Mouse (Mus musculus) layer of hippocampus, postnatal 14 days (tissue): Measurements from ENCODE around the gene Lmx1b. TPM values are rescaled to one million over a fixed set of nuclear protein-coding genes. Genes with fewer than 3 reads are reported as not detected.

ENCODE experiments used
- DNase-seq, 2 experiments: peaks; one replicate each; pipeline ENCODE4 v3.0.0; 2021 to 2022; ENCODE audit warnings: low spot score in 2 of 2, mixed read lengths in 1 of 2
- total RNA-seq, 2 experiments: library from RNA; stranded (reverse); gene quantifications; 2 replicates each; pipeline ENCODE4 v1.2.3; 2021

Gene Lmx1b
- total RNA-seq, 2 experiments from 2014 or later: 0.17 to 0.28 TPM

DNA sequence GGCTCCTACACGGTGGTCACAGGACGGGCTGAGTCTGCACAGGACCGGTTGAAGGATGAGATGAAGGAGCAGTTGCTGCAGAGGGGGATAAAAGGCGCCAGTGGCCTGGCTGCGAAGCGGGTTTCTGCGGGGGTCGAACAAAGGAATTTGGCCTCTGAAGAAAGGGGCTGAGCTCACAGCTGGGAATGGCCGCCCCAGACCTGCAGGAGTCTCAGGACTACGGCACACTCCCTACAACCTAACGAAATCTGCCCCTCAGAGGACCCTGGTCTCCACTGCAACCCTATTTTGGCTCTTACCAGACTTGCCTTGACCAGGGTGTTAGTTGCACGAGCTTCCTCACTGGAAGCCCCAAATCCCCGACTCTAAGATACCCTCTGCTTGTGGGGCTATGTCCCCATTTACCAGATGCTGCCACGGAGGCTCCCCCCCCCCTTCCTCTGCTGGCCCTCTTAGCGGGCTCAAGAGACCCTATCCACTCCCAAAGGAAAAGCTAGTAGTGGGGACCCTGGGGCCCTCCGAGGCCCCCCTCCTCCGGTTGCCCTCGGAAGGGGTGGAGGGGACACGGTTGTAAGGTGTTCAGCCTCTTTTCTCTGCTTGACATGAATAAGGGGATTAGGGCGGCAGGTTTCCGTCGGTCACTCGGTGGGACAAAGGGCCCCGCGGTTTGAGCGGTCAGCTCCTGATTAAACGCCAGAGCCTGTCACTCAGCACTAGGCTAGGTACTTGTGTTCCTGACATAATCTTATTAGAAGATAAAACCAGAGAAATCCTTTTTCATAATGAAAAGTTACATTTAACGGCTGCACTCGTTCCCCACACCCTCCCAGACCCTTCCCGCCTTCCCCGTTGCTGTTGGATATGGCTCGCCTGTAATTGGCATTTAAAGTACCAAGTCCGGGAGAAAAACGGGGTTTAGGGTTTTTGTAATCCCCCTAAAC, 10.0 kb downstream of the Lmx1b start:
- no peak for DNase-seq

DNA sequence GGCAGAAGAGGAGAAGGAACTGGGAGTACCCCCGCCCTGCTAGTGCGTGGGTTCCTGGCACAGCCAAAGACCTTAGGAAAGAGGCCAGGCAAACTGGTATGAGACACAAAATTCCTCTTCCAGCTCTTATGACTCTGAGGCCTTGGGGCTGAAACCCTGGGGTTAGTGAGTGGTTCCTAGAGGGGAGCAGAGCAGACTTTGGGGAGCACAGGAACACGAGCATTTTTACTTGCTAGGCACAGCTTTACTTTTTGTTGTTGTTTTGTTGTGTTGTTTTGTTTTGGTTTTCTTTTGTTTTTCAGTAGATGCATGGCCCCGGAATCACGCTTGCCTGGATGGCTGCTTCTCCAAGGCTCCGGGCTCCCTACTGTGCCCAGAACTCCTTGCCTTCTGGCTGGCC, 10.7 kb downstream of the Lmx1b start:
- DNase-seq: no peak

DNA sequence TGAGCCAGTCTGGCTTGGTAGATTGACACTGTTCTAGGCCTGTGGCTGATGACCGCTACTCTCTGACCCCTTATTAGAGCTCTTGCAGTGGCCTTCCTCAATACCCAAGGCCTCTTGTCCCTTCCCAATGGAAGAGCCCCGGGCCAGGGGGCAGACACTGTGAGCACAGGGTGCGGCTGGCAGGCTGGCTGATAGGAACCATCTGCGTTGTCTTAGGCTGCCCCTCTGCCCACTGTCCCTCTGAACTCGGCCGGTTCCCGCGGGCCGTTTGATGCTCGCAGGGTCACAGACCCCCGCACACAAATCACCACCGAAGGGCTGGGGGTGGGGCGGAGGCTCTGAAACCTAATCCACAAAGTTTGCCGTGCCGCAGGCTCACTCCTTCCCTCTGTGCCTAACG, 11.5 kb downstream of the Lmx1b start:
- no peak for DNase-seq

DNA sequence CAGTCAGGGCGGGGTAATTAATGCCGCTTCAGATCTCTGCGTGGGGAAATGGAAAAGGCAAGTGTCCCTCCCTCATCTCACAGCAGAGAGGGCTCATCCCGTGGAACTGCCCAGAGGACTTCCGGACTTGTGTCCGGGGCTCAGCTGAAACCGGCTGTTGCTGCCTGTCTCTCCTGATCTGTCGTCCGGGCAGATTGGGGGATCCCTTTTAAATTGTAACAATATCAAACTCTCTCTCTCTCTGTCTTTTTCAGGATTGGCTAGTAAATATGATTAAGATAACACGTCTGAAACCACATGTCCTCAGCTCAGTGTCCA, 13.3 kb downstream of the Lmx1b start:
- no peak for DNase-seq

DNA sequence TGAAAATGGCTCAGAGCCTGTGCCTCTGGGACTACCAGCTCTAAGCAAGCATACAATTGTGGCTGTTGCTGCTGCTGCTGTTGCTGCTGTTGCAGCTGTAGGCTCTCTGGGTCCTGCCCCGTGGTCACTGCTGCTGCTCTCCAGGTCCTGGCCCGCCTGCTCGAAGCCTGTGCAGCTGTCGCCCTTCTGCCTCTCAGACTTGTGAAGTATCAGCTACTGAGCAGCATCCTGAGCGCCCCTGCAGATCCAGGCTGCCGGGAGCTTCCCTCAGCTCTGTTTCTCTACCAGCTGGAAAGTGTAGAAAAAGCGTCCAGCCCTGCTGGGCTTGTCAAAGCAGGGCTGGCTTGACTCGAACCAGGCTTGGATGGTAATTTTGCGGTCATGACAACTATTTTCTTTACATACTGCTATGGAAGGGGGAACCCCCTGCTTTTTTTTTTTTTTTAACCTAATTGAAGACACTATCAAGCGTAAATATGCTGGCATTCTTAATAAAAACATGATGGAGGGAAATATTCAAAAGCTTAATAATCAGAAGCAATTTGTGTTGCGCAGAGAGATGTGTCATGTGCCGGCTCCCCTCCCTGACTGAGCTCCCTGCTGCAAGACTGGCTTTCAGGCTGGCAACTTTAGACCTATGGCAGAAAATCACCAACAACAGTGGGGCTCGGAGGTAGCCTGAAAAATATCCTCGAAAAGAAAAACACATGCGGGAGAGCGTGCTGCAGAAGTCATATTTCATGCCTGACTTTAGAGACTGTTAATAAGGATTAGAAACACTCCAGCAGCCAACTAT, 13.9 kb downstream of the Lmx1b start:
- DNase-seq: no peak

DNA sequence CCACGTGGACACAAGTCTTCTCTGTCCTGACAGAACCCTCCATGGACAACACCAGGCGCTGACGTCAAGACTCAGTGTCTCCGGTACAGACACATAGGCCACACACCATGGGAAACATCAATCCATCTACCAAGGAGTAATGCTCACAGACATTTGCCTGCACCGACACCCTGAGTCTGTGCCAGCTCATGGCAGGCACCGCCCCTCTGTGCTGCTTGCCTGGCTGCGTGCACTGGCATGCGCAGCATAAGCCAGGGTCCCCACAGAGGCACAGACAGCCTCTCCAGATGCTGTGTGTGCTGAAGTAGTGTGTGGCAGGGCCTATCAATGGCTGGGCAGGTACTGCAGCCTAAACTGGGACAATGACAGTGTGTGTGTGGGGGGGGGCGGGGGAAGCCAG, 22.6 kb downstream of the Lmx1b start:
- no peak for DNase-seq

DNA sequence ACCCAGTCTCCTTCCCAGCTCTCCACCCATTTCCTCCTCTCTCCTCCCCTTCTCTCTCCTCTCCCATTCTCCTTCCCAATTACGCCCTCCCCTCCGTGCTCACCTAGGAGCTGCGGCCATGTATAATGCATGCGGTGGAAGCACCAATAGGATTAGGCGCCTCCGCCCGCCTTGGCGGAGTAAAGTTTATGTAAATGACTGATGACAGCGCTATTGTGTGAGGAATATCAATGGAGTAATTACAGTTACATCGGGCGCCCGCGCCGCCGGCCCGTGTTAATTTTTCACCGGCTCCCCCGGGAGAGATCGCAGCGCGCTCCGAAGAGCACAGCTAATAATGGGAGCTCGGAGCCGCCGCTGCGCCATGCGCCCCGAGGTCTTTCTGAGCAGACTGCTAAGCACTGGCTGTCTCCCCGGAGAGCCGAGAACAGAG, 23.9 kb downstream of the Lmx1b start:
- DNase-seq: peak; percentile 52 to 60

DNA sequence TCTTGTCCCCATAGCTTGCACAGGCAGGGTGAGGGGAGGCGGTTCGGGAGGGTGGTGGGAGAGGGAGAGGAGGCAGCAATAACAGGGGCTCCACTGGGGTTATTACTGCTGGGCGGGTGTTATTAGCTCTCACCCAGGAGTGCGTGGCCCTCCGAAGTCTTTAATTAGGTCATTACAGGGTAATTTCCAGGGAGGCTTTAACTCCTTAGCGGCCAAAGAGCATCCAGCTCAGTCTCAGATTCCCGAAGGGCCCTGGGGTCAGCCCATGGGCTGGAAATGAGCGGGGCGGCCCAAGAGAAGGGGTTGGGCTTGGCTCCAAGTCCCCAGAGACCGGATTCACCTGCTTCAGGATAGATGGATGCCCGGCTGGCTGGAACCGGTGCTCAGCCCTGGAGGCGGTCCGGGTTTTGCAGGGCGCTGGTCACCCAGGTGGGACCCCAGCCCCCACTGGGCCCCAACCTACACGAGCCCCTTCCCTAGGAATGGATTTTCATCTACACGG, 24.4 kb downstream of the Lmx1b start:
- no peak for DNase-seq

DNA sequence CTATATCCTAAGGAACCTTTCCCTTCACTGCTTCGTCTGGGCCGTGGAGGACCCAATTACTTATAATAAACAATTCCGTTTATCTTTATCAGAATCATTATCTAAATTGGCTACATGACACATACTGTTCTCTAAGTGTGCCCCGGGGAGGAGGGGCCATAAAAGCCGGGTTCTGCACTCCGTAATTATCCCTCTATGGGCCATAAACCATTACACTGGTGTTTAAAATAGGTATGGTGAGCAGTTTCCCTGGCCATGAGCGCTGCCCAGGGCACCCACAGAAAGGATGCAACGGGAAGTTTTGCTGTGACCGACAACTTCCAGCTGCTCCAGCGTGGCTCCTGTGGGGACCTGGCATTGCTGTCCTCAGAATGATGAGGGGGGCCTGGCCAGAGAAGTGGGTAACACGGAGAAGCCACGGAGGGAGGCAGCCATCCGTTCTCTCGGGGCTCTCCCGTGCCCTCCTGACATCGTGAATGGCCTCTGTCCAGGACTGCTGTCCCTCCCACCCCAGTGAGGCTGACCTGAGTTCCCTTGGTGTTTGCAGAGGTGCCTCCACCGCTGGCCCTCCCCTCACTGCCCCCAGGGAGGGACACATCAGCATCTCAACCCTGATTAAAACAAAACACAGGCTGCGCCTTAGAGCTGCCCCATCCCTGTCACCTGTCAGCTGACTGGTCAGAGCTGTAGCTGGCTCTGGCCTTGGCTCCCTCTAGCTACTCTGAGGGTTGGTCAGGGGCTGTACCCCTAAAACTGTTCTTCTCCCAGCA, 34.6 kb downstream of the Lmx1b start:
- DNase-seq: no peak

DNA sequence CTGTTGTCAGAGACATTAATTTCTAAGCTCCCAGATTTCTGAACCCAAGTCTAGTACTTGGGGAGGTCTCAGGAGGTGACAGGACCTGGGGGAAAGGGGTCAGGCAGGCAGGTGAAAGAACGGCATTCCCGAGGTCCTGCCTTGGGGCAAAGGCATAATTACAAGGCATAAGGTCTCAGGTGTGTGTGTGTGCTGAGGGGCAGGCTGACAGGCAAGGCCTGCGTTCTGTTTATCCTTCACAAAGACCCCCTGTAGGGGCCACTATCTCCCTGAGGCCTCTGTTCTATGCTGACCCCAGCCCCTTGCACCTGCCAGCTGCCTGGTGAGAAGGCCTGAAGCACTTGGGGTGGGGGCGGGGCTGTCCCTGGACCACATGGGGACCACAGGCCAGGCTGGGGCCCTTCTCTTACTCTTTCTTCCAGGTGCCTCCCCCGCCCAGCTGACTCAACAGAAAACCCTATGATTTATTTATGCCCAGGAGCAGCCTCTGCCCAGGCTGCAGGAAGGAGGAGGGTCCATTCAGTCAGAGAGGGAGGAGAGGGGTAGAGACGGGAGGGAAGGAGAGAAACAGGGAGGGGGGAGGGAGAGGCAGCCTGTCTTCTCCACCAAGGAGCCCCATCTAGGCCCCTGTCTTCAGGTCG, 35.3 kb downstream of the Lmx1b start:
- no peak for DNase-seq

DNA sequence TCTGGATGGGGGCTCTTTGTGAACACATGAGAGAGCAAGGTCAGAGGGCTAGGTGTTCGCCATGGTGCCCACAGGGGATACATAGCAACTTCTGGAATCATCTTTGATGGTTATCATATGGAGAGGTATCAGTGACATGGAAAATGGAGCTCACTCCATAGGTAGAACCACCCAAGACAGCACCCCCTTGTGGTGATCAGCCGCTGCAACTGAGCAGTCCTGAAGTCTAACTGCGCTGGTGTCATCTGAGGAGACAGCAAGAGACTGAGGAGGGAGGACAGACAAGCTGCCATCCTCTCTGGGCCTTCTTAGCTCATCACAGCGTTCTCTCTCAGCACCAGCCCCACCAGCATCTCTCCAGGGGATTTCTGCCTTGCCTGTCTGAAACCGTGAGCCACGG, 39.8 kb downstream of the Lmx1b start:
- no peak for DNase-seq

DNA sequence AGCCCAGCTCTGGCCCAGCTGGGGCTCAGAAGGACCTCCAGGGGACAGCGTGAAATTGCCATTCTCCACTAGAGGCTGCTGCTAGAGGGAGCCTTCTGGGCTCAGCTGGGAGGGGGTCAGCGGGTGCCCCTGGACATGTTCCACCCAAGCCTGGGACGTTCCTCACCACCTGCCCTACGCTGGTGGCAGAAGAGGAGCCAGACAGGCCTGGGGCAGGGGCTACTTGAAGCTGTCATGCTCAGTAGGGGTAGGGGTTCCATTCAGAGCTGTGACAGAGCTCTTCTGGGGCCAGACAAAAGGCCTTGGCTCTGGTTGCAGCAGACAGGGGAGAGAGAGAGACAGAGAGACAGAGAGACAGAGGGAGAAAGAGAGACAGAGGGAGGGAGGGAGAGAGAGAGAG, 42.9 kb downstream of the Lmx1b start:
- DNase-seq: no peak

DNA sequence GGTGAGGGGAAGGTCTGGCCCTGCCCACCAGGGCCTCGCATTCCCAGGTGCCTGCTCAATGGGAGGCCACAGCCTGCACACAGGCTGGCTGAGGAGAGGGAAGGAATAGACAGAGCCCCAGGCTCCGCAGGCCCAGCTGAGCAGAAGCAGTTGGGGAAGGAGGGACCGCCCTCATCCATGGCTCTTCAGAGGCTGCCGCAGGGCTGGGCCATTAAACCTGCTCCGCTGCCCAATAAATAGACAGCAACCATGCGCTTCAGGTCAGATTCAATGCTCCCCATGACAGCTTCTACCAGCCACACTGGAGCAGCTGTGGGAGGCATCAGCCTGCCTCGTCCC, 45.3 kb downstream of the Lmx1b start:
- DNase-seq: no peak

DNA sequence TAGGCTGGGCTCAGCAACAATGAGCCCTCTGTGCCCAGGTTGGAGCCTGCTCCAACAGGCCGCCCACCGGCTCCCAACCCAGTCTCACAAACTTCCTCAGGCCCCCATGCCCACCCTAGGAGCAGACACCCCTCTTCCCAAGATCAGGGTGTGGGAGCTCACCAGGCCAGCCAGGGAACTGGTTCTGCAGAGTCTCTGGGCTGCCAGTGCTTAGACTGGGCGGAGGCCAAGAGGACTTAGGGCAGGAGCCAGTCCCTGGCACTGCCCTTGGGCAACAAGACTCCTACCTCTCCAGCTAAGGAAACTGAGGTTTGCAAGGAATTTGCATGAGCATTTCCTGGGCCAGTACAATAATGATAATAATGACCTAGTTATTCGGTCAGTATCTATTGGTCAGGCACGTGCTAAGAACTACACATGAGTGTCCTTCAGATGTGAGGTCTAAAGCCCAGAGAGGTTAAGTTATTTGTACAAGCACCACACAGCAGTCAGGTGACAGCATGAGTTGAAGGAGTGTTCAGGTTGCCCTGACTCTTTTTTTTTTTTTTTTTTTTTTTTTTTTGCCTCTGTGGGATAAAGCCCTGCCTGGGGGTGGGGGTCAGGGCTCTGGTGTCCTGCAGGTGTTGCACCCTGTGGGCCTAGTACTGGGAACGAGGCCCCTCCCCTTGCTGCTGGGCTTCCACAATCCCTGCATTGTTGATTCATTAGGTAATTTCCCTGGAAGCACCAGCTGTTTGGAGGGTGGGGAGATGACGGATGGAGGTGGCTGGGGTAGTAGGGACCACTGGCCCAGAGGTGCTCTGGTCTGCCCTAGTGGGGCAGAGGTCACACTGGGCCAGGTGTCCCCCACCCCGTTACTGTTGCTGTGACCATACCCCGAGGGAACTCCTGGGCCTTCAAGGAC, 45.9 kb downstream of the Lmx1b start:
- no peak for DNase-seq

DNA sequence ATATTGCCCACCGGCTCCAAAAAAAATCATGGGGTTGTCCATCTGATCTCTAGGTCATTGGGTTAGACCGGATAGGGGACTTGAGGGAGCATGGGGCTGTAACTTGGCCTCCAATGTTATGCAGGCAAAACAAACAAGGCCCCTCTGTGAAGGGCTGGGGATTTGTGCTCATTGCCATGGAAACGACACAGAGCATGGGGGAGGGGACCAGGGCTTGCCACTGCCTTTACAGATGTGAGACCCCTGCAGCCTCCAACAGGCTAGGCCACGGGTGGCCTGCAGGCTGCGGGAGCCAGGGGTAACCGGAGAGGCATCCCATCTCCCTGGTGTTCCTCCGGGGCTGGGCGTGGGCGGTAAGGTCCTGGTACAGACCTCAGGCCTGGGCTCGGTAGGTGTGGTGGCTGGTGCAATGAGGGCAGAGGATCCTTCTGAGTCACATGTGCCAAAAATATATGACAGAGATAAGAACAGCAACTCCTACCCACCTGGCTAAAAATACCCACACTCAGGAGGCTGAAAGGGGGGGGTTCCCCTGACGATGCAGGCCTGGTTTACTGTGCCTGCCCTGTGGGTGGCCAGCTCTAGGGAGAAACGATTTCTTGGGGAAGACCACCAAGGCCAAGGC, 47.3 kb downstream of the Lmx1b start:
- no peak for DNase-seq

DNA sequence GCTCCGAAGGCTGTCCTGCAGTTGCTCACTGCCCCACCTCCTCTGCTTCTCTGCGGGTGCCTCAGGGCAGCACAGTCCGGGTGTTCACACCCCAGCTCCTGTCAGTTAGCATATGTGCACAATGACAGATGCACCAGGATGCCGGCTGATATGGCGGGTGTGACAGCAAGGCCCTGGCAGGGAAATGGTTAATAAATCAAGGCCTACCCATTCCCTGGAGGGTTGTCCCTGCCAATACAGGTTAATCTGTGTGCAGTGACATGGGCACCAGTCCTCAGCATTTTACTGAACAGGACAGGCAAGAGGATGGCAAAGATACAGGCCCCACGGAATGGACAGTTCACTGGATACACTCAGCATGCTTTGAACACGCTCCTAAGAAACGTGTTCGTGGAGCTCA, 51.0 kb downstream of the Lmx1b start:
- DNase-seq: no peak

DNA sequence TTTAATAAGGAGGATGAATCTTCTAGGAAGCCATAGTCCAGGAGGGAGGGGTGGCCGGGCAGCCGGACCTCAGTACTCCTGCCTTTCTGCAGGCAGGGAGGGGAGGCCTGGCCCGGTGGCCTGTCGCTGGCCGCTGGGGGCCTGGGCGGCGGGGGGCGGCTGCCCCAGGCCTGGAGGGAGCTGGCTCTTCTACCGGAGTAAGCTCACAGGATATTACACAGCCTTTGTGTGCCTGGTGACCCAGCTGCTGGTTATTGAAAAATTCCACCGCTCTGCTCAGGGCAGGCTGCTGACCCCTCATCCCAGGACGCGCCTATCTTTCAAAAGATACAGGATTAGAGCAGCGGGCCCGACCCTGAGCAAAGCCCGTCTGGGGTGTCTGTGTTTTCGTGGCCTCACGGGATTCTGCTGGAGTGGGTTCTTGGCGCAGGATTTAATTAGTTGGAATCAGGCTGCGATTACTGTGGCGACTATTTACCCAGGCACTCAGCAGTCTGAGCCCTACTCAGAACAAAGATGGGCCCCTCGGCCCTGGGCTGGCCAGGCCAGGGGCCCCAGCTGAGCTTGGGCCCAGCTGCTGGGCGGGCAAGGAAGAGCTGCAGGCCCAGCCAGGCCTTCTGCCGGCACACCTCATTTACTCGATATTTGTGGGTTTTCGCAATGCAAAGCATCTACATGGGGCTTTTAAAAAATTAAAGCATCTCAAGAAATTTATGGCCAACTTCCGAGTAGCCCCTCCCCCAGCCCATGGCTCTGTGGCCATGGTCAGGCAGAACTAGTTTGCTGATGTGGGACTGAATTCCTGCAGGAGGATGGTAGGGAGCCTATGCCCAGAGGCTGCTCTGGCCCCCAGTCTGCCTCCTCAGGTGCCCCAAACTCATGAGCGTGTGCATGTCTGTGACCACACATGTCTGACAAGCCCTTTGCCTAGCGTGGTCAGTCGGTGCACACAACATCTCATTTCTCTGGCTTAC, 55.1 kb downstream of the Lmx1b start:
- peak in 1 of 2 experiments; percentile 28 for DNase-seq

DNA sequence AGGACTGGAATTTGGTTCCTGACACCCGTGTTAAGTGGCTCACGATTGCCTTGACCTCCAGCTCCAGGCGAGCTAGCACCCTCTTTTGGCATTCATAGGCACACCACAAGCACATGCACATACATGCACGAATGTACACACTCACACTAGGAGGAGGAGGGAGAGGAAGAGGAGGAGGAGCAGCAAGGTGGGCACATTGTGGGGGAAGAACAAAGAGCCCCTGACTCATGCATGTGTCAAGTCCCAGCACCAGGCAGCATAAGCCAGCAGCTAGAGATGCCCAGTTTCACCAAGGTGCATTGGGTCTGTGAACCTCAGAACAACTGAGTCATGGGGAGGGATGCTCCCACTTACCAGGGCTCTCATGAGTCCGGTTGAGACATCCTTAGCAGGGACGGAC, 56.5 kb downstream of the Lmx1b start:
- DNase-seq: no peak
